Mouse (Mus musculus): ENCODE measurements around the gene Gm8247. TPM values are rescaled to one million over a fixed set of nuclear protein-coding genes. Genes with fewer than 3 reads are reported as not detected.
"Not testable (repeated sequence)": the region's sequence is repeated elsewhere in the genome, so short reads cannot be mapped to it uniquely, and the experiment has no call there.

Gm8247 gene
- total RNA-seq (2012; rRNA removed) = not detected in 2 replicates

GRCm38 (mm10) chr14:44582853-44583252, at the start of gene Gm8247:
Gene Gm8247 (plus strand): TSS chr14:44583153.
- H3K36me3 ChIP-seq (ENCODE audit: control insufficient read depth, insufficient read depth, low read length, poor library complexity, severe bottlenecking); H3K9me3 ChIP-seq (ENCODE audit: control insufficient read depth, insufficient read depth, low read depth, low read length); H3K4me1 ChIP-seq (ENCODE audit: control insufficient read depth in 2 of 2, insufficient read depth in 2 of 2, low read length in 2 of 2, poor library complexity in 1 of 2); H3K4me3 ChIP-seq (ENCODE audit: insufficient read depth in 1 of 2, low read depth in 1 of 2, low read length in 2 of 2, poor library complexity in 1 of 2, severe bottlenecking in 1 of 2); in situ Hi-C loops (cut with MboI; ENCODE audit: low sequenced_read_pairs in 2 of 2, unreplicated experiment in 2 of 2); H3K9ac ChIP-seq (ENCODE audit: insufficient read depth, low read depth, low read length, poor library complexity, severe bottlenecking); H3K27ac ChIP-seq (ENCODE audit: insufficient read depth, low read depth, low read length, poor library complexity, severe bottlenecking); DNase-seq (ENCODE audit: low read depth, low spot score): not testable (repeated sequence)

- H3K36me3 ChIP-seq (ENCODE audit: control insufficient read depth, insufficient read depth, low read length, poor library complexity, severe bottlenecking); in situ Hi-C loops (cut with MboI; ENCODE audit: low sequenced_read_pairs in 2 of 2, unreplicated experiment in 2 of 2); H3K27ac ChIP-seq (ENCODE audit: insufficient read depth, low read depth, low read length, poor library complexity, severe bottlenecking); H3K4me1 ChIP-seq (ENCODE audit: control insufficient read depth in 2 of 2, insufficient read depth in 2 of 2, low read length in 2 of 2, poor library complexity in 1 of 2); H3K4me3 ChIP-seq (ENCODE audit: insufficient read depth in 1 of 2, low read depth in 1 of 2, low read length in 2 of 2, poor library complexity in 1 of 2, severe bottlenecking in 1 of 2); H3K9me3 ChIP-seq (ENCODE audit: control insufficient read depth, insufficient read depth, low read depth, low read length); H3K9ac ChIP-seq (ENCODE audit: insufficient read depth, low read depth, low read length, poor library complexity, severe bottlenecking); DNase-seq (ENCODE audit: low read depth, low spot score): not testable (repeated sequence)
These were observed 35.0 kb upstream of the Gm8247 start for GRCm38 (mm10) chr14:44547961-44548360.

- H3K9ac ChIP-seq (ENCODE audit: insufficient read depth, low read depth, low read length, poor library complexity, severe bottlenecking); H3K4me1 ChIP-seq (ENCODE audit: control insufficient read depth in 2 of 2, insufficient read depth in 2 of 2, low read length in 2 of 2, poor library complexity in 1 of 2); H3K4me3 ChIP-seq (ENCODE audit: insufficient read depth in 1 of 2, low read depth in 1 of 2, low read length in 2 of 2, poor library complexity in 1 of 2, severe bottlenecking in 1 of 2); H3K27ac ChIP-seq (ENCODE audit: insufficient read depth, low read depth, low read length, poor library complexity, severe bottlenecking); H3K36me3 ChIP-seq (ENCODE audit: control insufficient read depth, insufficient read depth, low read length, poor library complexity, severe bottlenecking); H3K9me3 ChIP-seq (ENCODE audit: control insufficient read depth, insufficient read depth, low read depth, low read length); DNase-seq (ENCODE audit: low read depth, low spot score); in situ Hi-C loops (cut with MboI; ENCODE audit: low sequenced_read_pairs in 2 of 2, unreplicated experiment in 2 of 2): not testable (repeated sequence)
These were observed 8.8 kb downstream of the Gm8247 start for GRCm38 (mm10) chr14:44591765-44592164.

GRCm38 (mm10) chr14:44627737-44628136, 44.8 kb downstream of the Gm8247 start, which contains the start of gene Gm5624:
Gene Gm5624 (minus strand): TSS chr14:44627938.
- DNase-seq (ENCODE audit: low read depth, low spot score); H3K9me3 ChIP-seq (ENCODE audit: control insufficient read depth, insufficient read depth, low read depth, low read length); H3K4me3 ChIP-seq (ENCODE audit: insufficient read depth in 1 of 2, low read depth in 1 of 2, low read length in 2 of 2, poor library complexity in 1 of 2, severe bottlenecking in 1 of 2); H3K36me3 ChIP-seq (ENCODE audit: control insufficient read depth, insufficient read depth, low read length, poor library complexity, severe bottlenecking); H3K27ac ChIP-seq (ENCODE audit: insufficient read depth, low read depth, low read length, poor library complexity, severe bottlenecking); H3K9ac ChIP-seq (ENCODE audit: insufficient read depth, low read depth, low read length, poor library complexity, severe bottlenecking); in situ Hi-C loops (cut with MboI; ENCODE audit: low sequenced_read_pairs in 2 of 2, unreplicated experiment in 2 of 2); H3K4me1 ChIP-seq (ENCODE audit: control insufficient read depth in 2 of 2, insufficient read depth in 2 of 2, low read length in 2 of 2, poor library complexity in 1 of 2): not testable (repeated sequence)

Other genes with a start within 250 kb of the Gm8247 start
- gene Gm5930, start 244.6 kb upstream of the Gm8247 start, total RNA-seq (2012; rRNA removed) = 0.09 TPM in 1 of 2 replicates, not detected in the other
- gene Gm8229, start 217.8 kb upstream of the Gm8247 start, total RNA-seq (2012; rRNA removed) = not detected in 2 replicates
- not detected in 2 replicates for gene Gm3371, start 172.5 kb upstream of the Gm8247 start, total RNA-seq (2012; rRNA removed)
- gene Gm8232, start 149.5 kb upstream of the Gm8247 start, total RNA-seq (2012; rRNA removed) = not detected in 2 replicates
- not detected in 2 replicates for gene BC061237, start 90.7 kb upstream of the Gm8247 start, total RNA-seq (2012; rRNA removed)
- gene Gm17093, start 64.9 kb upstream of the Gm8247 start, total RNA-seq (2012; rRNA removed) = not detected in 2 replicates
- not detected in 2 replicates for gene Gm5624, start 44.8 kb downstream of the Gm8247 start, total RNA-seq (2012; rRNA removed)
- gene Gm8257, start 123.3 kb downstream of the Gm8247 start, total RNA-seq (2012; rRNA removed) = not detected in 2 replicates
- gene Gm8267, start 167.2 kb downstream of the Gm8247 start, total RNA-seq (2012; rRNA removed) = not detected in 2 replicates

All from ES-E14 (cell line).